Mouse (Mus musculus) stomach, postnatal 0 days (tissue): Measurements from ENCODE around the gene Lypla2.

Source experiments
- CTCF ChIP-seq: IDR thresholded peaks from 2 replicates; pipeline ENCODE4 v1.5.1; 2016; ENCODE audit warnings: antibody characterized with exemption, low read depth, mild to moderate bottlenecking, moderate library complexity
- EP300 ChIP-seq: optimal IDR thresholded peaks from 2 replicates; pipeline ENCODE3; 2016; ENCODE audit warnings: antibody characterized with exemption

- TF ChIP-seq CTCF (no peak), EP300 (no peak)
Observed at GRCm38 (mm10) chr4:136020743-136021548, 48.5 kb upstream of the Lypla2 start.
